Mouse (Mus musculus): ENCODE data around the gene Slc22a1. TPM values are rescaled to one million over a fixed set of nuclear protein-coding genes. Genes with fewer than 3 reads are reported as not detected.

The Slc22a1 gene
- total RNA-seq (2021): not detected
- long read RNA-seq, experiment 1: 0 reads
- long read RNA-seq, experiment 2: 0 reads

DNA sequence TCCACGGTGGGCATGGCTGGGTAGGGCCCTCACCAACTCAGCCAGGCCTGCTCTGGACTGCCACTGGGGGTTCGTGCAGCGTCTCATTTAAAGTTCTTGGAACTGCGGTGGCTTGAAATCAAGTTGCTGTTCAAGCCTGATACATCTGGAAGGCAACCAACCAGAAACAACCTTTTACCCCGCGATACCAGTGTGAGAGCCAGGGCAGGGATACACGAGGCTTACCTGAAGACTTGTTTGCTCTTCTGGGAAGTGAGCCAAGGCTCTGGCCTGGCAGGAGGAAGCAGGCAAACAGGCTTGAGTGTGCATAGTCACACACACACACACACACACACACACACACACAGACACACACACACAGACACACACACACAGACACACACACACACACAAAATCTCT, at the start of gene Slc22a1:
Gene Slc22a1, minus strand, starts transcription at position 184 of the 400 bp plus-strand sequence.
- Histone ChIP-seq H3K4me3 (no peak within 1 kb of the TSS), H3K27ac (no peak within 1 kb of the TSS)
- no peak for TF ChIP-seq CTCF (conservative IDR thresholded peaks at IDR 0.05)
- DNase-seq (ENCODE audit: low spot score in 2 of 2): no peak

DNA sequence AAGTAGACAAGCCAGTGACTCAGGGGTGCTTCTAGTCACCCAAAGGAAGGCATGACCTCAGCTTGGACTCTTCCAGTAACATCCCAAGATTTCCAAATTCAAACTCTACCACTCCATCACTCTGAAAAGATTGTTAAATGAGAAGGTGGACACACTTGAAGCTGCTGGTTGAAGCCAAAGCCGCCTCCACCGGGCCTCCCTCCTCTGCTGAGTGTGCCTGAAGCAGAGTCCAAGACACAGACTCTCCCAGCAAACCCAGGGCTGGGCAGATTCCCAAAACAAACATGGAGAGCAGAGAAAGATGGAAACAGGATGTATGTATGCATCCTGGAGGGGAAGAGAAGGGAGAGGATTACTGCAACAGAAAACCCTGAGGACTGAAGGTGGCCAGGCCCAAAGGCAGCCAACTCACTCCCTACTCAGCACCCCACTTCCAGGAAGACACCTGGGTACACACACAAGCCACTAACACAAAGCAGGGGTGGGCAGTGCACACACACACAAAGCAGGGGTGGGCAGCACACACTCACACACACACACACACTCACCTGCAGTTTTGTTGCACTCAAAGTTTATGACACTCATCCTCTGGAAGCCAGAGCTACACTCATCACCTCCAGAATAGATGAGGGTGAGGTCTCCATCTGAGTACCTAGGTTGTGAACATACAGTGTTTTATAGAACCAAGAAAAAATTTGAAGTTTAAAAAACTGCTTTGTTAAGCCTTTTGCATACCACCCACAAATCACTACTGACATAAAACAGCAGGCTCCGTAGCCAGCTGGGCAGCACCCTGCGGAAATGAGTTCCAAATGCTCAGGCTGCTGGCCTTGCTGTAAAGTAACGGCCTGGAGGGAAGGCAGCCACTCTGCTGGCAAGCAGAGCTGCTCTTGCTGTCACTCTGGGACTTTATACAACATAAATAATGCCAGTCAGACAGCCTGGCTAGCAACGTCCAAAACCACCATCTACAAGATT, 49.4 kb upstream of the Slc22a1 start:
- no peak overlapping the region for H3K4me3 ChIP-seq
- H3K27ac ChIP-seq: peak overlapping the region; percentile 61; the same call in 1 of the 2 replicates
- no peak for TF ChIP-seq CTCF (conservative IDR thresholded peaks at IDR 0.05)
- DNase-seq (ENCODE audit: low spot score in 2 of 2): no peak

DNA sequence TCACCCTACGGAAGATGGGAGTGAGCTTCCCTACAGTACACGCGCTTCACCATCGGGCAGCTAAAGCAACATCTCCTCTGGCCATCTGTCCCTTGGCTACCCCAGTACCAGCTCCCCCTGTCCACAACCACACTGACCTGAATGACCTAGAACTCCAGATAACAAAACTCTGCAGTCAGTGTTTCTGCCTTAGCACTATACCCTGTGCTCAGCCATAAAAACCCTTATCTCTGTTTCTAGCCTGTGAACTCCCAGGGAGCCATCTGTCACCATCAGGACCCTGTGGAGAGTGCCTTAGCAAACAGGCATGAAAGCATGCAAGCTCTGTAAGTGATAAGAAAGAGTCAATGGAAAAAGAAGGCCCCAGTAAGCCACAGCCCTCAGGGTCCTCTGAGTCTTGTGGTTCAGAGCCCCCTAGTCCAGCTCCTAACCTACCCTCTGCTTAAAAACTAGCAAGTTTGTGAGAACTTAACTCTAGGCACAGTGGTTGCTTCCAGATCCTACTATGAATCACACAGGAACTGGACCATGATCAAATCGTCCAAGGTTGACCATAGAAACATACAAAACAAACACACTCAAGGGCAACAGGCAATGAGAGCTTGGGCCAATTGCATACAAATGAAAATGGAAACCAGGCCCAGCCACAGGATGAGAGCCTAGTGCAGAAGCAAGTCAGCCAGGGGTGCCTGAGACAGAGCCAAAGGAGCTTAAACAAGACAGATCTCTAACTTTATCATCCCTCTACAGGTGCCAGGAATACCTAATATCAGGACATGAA, 48.5 kb upstream of the Slc22a1 start:
- TF ChIP-seq CTCF (conservative IDR thresholded peaks at IDR 0.05): no peak
- H3K4me3 ChIP-seq: no peak overlapping the region
- peak overlapping the region; percentile 33; the same call in 1 of the 2 replicates for H3K27ac ChIP-seq
- no peak for DNase-seq (ENCODE audit: low spot score in 2 of 2)

DNA sequence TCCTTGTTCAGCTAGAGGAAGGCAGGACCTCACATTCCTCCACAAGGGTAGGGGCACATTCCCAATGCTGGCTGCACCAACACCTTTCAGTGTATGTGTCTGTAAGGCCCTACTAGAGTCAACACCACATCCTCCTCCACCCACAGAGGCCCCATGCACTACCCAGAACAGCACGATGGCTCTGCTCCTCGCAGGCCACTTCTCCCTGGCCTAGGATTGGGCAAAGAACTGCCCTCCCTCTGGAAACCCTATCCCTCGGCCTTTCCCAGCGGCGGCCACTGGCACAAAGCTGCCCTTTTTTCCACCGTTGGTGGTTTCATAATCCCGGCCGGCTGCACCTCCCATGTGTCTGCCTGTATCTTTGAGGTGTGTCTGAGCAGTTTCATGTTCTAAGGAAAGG, 47.0 kb upstream of the Slc22a1 start:
- no peak for DNase-seq (ENCODE audit: low spot score in 2 of 2)
- Histone ChIP-seq H3K4me3 (no peak overlapping the region), H3K27ac (no peak overlapping the region)
- TF ChIP-seq CTCF (conservative IDR thresholded peaks at IDR 0.05): no peak

DNA sequence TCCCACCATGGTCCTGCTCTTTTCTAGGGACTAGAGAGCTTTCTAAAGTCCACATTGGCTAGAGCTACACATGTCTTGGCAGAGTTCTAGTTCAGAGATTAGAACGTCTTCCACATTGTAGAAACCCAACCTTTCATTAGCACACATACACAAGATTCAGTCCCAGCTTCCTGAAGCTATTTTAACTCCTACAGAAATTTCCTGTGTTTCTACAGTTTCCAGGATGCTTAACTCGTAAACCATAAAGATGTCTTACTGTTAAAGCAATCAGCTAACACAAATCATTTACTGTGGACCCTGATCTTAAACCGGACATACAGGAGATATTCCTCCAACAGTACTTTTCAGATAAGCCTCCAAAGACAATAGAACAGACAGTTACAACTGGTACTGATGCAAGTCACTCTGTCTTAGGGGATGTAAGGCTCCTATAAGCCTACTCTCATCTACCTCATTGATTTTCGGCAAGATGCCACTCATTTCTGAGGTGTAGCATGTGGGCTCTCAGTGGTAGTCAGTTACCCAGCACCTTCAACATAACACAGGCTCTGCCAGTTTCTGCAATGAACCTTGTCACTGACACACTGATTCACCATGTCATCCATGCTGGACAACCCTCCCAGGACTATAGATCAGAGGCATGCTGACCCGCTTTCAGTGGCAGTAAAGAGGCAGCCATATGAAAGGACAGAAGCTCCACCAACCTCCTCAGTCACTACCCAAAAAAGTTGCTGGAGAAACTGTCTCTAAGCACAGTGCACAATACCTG, 45.7 kb upstream of the Slc22a1 start:
- H3K27ac ChIP-seq: no peak overlapping the region
- TF ChIP-seq CTCF (conservative IDR thresholded peaks at IDR 0.05): no peak
- no peak overlapping the region for H3K4me3 ChIP-seq
- DNase-seq (ENCODE audit: low spot score in 2 of 2): no peak

DNA sequence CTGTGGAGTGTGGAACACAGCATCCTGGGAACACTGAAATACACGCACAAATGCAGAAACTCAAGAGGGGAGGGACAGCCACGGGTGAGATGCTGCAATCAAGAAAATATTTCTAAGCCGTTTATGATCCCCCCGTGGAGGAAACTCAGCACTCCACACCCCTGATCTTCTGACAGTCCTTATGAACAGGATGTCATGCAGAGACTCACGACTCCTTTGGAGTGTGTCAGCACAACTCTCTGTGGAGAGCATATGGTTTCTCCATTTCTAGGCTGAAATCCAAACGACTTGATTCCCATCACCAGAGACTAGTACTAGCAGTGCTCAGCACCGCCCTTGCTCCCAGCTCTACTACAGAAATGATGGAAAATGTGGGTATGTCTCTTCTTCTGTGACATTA, 42.6 kb upstream of the Slc22a1 start:
- H3K27ac ChIP-seq: no peak overlapping the region
- TF ChIP-seq CTCF (conservative IDR thresholded peaks at IDR 0.05): no peak

DNA sequence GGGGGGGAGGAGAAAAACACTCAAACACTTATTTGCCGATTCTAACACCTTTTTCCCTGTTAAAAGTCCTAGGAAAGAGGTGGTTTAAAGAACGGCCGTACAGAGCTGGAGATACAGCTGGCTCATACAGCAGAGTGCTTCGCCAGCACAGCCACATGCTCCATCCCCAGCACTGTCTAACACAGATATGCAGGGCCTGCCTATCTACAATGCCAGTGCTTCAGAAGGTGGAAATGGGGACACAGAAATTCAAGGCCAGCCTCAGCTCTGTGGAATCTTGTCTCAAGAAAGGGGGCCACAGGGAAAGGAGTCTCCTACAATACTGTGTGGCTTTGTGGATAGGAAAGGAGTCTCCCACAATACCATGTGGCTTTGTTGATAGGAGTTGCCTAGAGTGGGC, 41.8 kb upstream of the Slc22a1 start:
- TF ChIP-seq CTCF (conservative IDR thresholded peaks at IDR 0.05): no peak
- DNase-seq (ENCODE audit: low spot score in 2 of 2): no peak
- Histone ChIP-seq H3K27ac (no peak overlapping the region), H3K4me3 (no peak overlapping the region)

More for the DNA sequence above, 42.6 kb upstream of the Slc22a1 start:
- H3K4me3 ChIP-seq: no peak overlapping the region
- DNase-seq (ENCODE audit: low spot score in 2 of 2): peak; percentile 30 to 33

DNA sequence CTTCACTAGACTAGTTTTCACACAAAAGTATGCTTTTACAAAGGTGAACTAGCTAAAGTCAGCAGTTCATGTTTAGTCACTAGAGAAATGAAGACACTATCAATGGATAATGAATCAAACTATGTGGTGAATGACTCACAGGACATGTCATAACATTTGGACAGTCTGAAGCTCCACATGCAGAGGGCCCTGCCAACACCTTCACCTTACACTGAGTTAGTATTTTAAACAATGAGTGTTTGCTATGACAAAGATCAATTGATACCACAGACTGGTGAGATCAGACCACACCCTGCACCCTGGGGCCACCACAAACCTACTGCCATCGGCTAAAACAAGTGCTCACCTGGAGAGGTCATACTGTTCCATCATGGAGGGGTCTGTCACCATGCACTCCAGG, 39.4 kb upstream of the Slc22a1 start:
- Histone ChIP-seq H3K27ac (no peak overlapping the region), H3K4me3 (no peak overlapping the region)
- TF ChIP-seq CTCF (conservative IDR thresholded peaks at IDR 0.05): no peak
- DNase-seq (ENCODE audit: low spot score in 2 of 2): no peak

DNA sequence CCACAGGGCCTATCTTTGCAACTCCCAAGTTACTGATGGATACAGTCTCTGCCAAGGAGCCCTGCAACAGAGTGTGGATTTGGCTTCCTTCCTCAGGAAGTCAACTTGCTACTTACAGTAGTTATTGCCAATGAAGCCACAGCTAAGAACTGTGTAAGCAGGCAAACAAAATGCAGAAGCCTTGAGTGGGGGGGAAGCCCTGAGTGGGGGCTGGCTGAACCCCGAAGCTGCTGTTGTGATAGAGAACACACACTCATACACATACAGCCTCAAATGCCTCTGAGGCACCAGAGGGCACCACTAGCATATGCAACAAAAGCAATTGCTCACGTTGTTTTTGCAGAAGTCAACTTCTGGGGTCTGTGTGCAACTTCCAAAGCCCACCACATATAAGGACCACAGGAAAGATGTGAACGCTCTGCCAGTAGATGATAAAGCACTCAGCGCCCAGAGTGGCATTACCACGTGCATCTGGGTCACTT, 38.5 kb upstream of the Slc22a1 start:
- no peak for DNase-seq (ENCODE audit: low spot score in 2 of 2)
- H3K4me3 ChIP-seq: no peak overlapping the region
- peak; percentile 57 for TF ChIP-seq CTCF (conservative IDR thresholded peaks at IDR 0.05)

DNA sequence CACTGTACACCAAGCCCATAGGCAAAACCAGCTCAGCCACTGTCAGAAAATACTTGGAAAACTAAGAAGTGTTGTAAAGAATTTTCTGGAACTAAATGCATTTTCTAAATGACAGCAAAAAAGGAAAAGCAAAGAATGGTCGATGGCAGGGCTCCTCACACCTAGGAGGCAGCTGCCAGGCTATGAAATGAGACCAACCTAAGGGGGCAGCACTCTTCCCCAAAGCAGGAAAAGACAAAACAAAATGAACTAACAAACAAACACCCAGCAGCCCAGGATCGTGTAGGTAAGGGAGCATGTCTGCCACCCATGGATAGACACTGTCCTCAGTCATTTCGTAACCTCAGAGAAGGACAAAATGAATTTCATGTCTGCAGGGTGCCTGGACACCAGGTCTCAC, 37.4 kb upstream of the Slc22a1 start:
- Histone ChIP-seq H3K4me3 (no peak overlapping the region), H3K27ac (no peak overlapping the region)
- DNase-seq (ENCODE audit: low spot score in 2 of 2): no peak
- TF ChIP-seq CTCF (conservative IDR thresholded peaks at IDR 0.05): peak; percentile 50

More for the DNA sequence above, 38.5 kb upstream of the Slc22a1 start:
- H3K27ac ChIP-seq: no peak overlapping the region

DNA sequence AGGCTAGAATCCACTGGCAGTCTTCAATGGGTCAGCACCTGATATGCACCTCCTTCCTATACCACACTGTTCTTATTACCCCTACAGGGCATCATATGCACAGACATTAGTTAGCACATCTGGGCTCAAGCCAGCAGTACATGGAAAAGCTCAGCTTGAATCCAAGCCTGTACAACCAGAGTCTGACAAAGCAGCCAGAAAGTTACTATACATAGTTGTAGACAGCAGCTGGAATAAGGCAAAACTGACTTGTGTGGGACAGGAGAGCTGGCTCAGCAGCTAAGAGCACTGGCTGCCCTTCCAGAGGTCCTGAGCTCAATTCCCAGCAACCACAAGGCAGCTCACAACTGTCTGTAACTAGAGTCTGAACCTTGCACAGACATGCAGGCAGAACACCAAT, 36.6 kb upstream of the Slc22a1 start:
- H3K27ac ChIP-seq: no peak overlapping the region
- no peak for DNase-seq (ENCODE audit: low spot score in 2 of 2)
- no peak overlapping the region for H3K4me3 ChIP-seq
- TF ChIP-seq CTCF (conservative IDR thresholded peaks at IDR 0.05): no peak

DNA sequence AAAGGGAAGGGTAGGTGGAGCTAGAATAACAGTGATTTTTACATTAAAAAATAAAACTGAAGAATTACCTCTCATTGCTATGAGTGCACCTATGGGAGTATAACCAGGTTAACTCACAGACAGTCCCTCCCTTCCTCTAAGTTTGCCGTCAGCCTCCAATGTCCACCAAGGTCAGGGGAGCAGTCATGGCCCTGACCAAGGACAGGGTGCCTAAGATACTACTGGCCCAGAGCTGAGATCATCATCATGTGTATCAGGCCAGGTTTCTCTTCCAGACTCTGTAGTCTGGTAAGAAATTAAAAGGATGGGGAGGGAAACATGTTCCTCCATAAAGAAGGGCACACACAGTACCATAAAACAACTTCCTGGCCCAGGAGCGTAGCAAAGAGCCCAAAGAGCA, 35.3 kb upstream of the Slc22a1 start:
- no peak for DNase-seq (ENCODE audit: low spot score in 2 of 2)
- Histone ChIP-seq H3K4me3 (no peak overlapping the region), H3K27ac (no peak overlapping the region)
- no peak for TF ChIP-seq CTCF (conservative IDR thresholded peaks at IDR 0.05)

Data from layer of hippocampus, adult 2 months (tissue).